Mouse (Mus musculus) hindbrain, embryonic 15.5 days (tissue): ENCODE data around the gene Fkbp5. TPM values are rescaled to one million over a fixed set of nuclear protein-coding genes. Genes with fewer than 3 reads are reported as not detected.
"Not testable (repeated sequence)": the region's sequence is repeated elsewhere in the genome, so short reads cannot be mapped to it uniquely, and the experiment has no call there.

Experiments used
- ATAC-seq: fragments of 200-750 bp; cut with Nextera tagmentation; 2 replicates; pipeline ENCODE4 v1.8.0; 2017; ENCODE audit warnings: low read depth, moderate number of reproducible peaks, moderate TSS enrichment; ENCODE audit not compliant: low FRiP score
- H3K27ac ChIP-seq: fragments of 300-500 bp; sonication (generic); replicated peaks from 2 replicates; pipeline ENCODE4 v1.5.1; 2015; ENCODE audit warnings: mild to moderate bottlenecking, inconsistent platforms
- H3K27me3 ChIP-seq: fragments of 300-500 bp; sonication (generic); 2 replicates; pipeline ENCODE4 v1.6.1; 2015; ENCODE audit warnings: control low read depth, inconsistent platforms
- H3K36me3 ChIP-seq: fragments of 300-500 bp; sonication (generic); 2 replicates; pipeline ENCODE4 v1.6.1; 2015; ENCODE audit warnings: control low read depth, inconsistent platforms
- H3K4me1 ChIP-seq: fragments of 300-500 bp; sonication (generic); replicated peaks from 2 replicates; pipeline ENCODE4 v1.6.1; 2015; ENCODE audit warnings: control low read depth, inconsistent platforms
- H3K4me2 ChIP-seq: fragments of 300-500 bp; sonication (generic); 2 replicates; pipeline ENCODE4 v1.6.1; 2015; ENCODE audit warnings: moderate library complexity, mild to moderate bottlenecking, inconsistent platforms
- H3K4me3 ChIP-seq: fragments of 300-500 bp; sonication (generic); 2 replicates; pipeline ENCODE4 v1.5.1; 2015; ENCODE audit warnings: mild to moderate bottlenecking, inconsistent platforms
- H3K9ac ChIP-seq: fragments of 300-500 bp; sonication (generic); 2 replicates; pipeline ENCODE4 v1.6.1; 2015; ENCODE audit warnings: inconsistent platforms
- H3K9me3 ChIP-seq: fragments of 300-500 bp; sonication (generic); 2 replicates; pipeline ENCODE4 v1.6.1; 2016; ENCODE audit warnings: control low read depth, inconsistent platforms
- WGBS: fragments of 180-500 bp; shearing (Covaris S2); methylation state at CpG from one replicate; pipeline ENCODE4 v1.1.7; 2015; 5-methylcytosine and 5-hydroxymethylcytosine counted together
- polyA plus RNA-seq: library from polyadenylated mRNA; unstranded; fragments of >200 nt; fragmentation: Nextera tagmentation; extraction: Ambion mirVana; gene quantifications from 2 replicates; pipeline ENCODE4 v1.2.1, GENCODE M21; 2015

The Fkbp5 gene
- polyA plus RNA-seq, 1 experiment from 2014 or later = 31.5 TPM

- H3K4me1 ChIP-seq = no peaks in the 10 kb centered on the region
- no peak overlapping the region for H3K4me2 ChIP-seq
- no peaks in the 10 kb centered on the region for H3K36me3 ChIP-seq
- H3K27me3 ChIP-seq = peaks cover 30% of the 10 kb centered on the region
- H3K27ac ChIP-seq = no peak overlapping the region
- H3K4me3 ChIP-seq = no peak overlapping the region
- no peak overlapping the region for H3K9ac ChIP-seq
- WGBS = 12% methylated on average over 10 of the region's 10 CpGs
- no peak for ATAC-seq
- H3K9me3 ChIP-seq = no peaks in the 10 kb centered on the region
Measured at GRCm38 (mm10) chr17:28373821-28374220, 143.5 kb downstream of the Fkbp5 start.

- Histone ChIP-seq H3K4me2 (no peak overlapping the region), H3K4me3 (no peak overlapping the region), H3K4me1 (no peaks in the 10 kb centered on the region), H3K27ac (no peak overlapping the region), H3K36me3 (no peaks in the 10 kb centered on the region), H3K9me3 (no peaks in the 10 kb centered on the region), H3K27me3 (peaks cover 28% of the 10 kb centered on the region), H3K9ac (no peak overlapping the region)
- no peak for ATAC-seq
- WGBS = 48% methylated on average over 1 of the region's 1 CpGs
Measured at GRCm38 (mm10) chr17:28371941-28372340, 145.4 kb downstream of the Fkbp5 start.

- Histone ChIP-seq H3K4me1 (no peaks in the 10 kb centered on the region), H3K27me3 (peaks cover 25% of the 10 kb centered on the region), H3K4me2 (no peak overlapping the region), H3K36me3 (no peaks in the 10 kb centered on the region), H3K9me3 (no peaks in the 10 kb centered on the region), H3K9ac (no peak overlapping the region), H3K27ac (no peak overlapping the region), H3K4me3 (no peak overlapping the region)
- WGBS = 68% methylated on average over 2 of the region's 2 CpGs
- ATAC-seq = no peak
Measured at GRCm38 (mm10) chr17:28371286-28371685, 146.0 kb downstream of the Fkbp5 start.

GRCm38 (mm10) chr17:28369056-28369455 is 148.3 kb downstream of the Fkbp5 start:
- H3K27ac ChIP-seq = no peak overlapping the region
- no peak for ATAC-seq
- H3K9ac ChIP-seq = no peak overlapping the region
- H3K4me3 ChIP-seq = no peak overlapping the region
- 76% methylated on average over 5 of the region's 5 CpGs for WGBS
- H3K36me3 ChIP-seq = no peaks in the 10 kb centered on the region
- H3K27me3 ChIP-seq = peaks cover 29% of the 10 kb centered on the region
- H3K4me1 ChIP-seq = peaks cover 6% of the 10 kb centered on the region
- H3K9me3 ChIP-seq = no peaks in the 10 kb centered on the region
- H3K4me2 ChIP-seq = no peak overlapping the region

- ATAC-seq = no peak
- no peaks in the 10 kb centered on the region for H3K9me3 ChIP-seq
- H3K27ac ChIP-seq = no peak overlapping the region
- H3K27me3 ChIP-seq = peaks cover 29% of the 10 kb centered on the region
- 4% methylated on average over 13 of the region's 13 CpGs for WGBS
- peaks cover 11% of the 10 kb centered on the region for H3K4me1 ChIP-seq
- H3K4me2 ChIP-seq = no peak overlapping the region
- no peak overlapping the region for H3K9ac ChIP-seq
- no peaks in the 10 kb centered on the region for H3K36me3 ChIP-seq
- no peak overlapping the region for H3K4me3 ChIP-seq
Measured at GRCm38 (mm10) chr17:28368449-28368848, 148.9 kb downstream of the Fkbp5 start.

GRCm38 (mm10) chr17:28365122-28365521 is 152.2 kb downstream of the Fkbp5 start, which contains the start of gene Tulp1:
TSS of gene Tulp1 (minus strand) at chr17:28365222.
- H3K9ac ChIP-seq = no peak within 1 kb of the TSS
- H3K27ac ChIP-seq = no peak within 1 kb of the TSS
- ATAC-seq = no peak
- H3K4me3 ChIP-seq = peak within 1 kb of the TSS; percentile 5; the same call in 1 of the 2 replicates
- peaks cover 56% of the 10 kb centered on the region for H3K27me3 ChIP-seq
- H3K36me3 ChIP-seq = no peaks in the 10 kb centered on the region
- peak within 1 kb of the TSS; percentile 39 for H3K4me2 ChIP-seq
- H3K9me3 ChIP-seq = no peaks in the 10 kb centered on the region
- peaks cover 24% of the 10 kb centered on the region for H3K4me1 ChIP-seq
- WGBS = 33% methylated on average over 8 of the region's 8 CpGs

- WGBS = 10% methylated on average over 6 of the region's 6 CpGs
- no peaks in the 10 kb centered on the region for H3K36me3 ChIP-seq
- H3K27ac ChIP-seq = no peak overlapping the region
- peaks cover 68% of the 10 kb centered on the region for H3K27me3 ChIP-seq
- H3K4me1 ChIP-seq = peaks cover 24% of the 10 kb centered on the region
- no peak for ATAC-seq
- H3K4me3 ChIP-seq = no peak overlapping the region
- no peak overlapping the region for H3K4me2 ChIP-seq
- no peaks in the 10 kb centered on the region for H3K9me3 ChIP-seq
- no peak overlapping the region for H3K9ac ChIP-seq
Measured at GRCm38 (mm10) chr17:28363507-28363906, 153.8 kb downstream of the Fkbp5 start.

GRCm38 (mm10) chr17:28362653-28363292 is 154.6 kb downstream of the Fkbp5 start:
- no peak for ATAC-seq
- Histone ChIP-seq H3K4me1 (peaks cover 24% of the 10 kb centered on the region), H3K4me2 (peak overlapping the region; percentile 59), H3K4me3 (peak overlapping the region; percentile 30), H3K9ac (0 out of 2 replicates have a peak overlapping the region, but pooled peaks have one; percentile 25), H3K27me3 (peaks cover 72% of the 10 kb centered on the region), H3K9me3 (no peaks in the 10 kb centered on the region), H3K36me3 (no peaks in the 10 kb centered on the region), H3K27ac (no peak overlapping the region)
- 1% methylated on average over 25 of the region's 25 CpGs for WGBS

GRCm38 (mm10) chr17:28361921-28362652 is 155.2 kb downstream of the Fkbp5 start:
- H3K9me3 ChIP-seq = no peaks in the 10 kb centered on the region
- WGBS = 33% methylated on average over 11 of the region's 11 CpGs
- H3K27me3 ChIP-seq = peaks cover 72% of the 10 kb centered on the region

GRCm38 (mm10) chr17:28360531-28361277 is 156.6 kb downstream of the Fkbp5 start:
- Histone ChIP-seq H3K9me3 (no peaks in the 10 kb centered on the region), H3K9ac (no peak overlapping the region), H3K4me3 (no peak overlapping the region), H3K36me3 (no peaks in the 10 kb centered on the region), H3K4me2 (no peak overlapping the region), H3K4me1 (peaks cover 24% of the 10 kb centered on the region), H3K27ac (no peak overlapping the region), H3K27me3 (peaks cover 67% of the 10 kb centered on the region)
- WGBS = 84% methylated on average over 9 of the region's 9 CpGs
- no peak for ATAC-seq

More at GRCm38 (mm10) chr17:28361921-28362652, 155.2 kb downstream of the Fkbp5 start:
- H3K4me2 ChIP-seq = peak overlapping the region; percentile 59
- 0 out of 2 replicates have a peak overlapping the region, but pooled peaks have one; percentile 25 for H3K9ac ChIP-seq
- H3K27ac ChIP-seq = no peak overlapping the region
- H3K4me1 ChIP-seq = peaks cover 24% of the 10 kb centered on the region
- no peak for ATAC-seq
- H3K4me3 ChIP-seq = peak overlapping the region; percentile 30
- H3K36me3 ChIP-seq = no peaks in the 10 kb centered on the region

GRCm38 (mm10) chr17:28358576-28359261 is 158.6 kb downstream of the Fkbp5 start:
- not testable (repeated sequence) for H3K9ac ChIP-seq, H3K36me3 ChIP-seq, H3K9me3 ChIP-seq, ATAC-seq, H3K4me2 ChIP-seq, H3K27ac ChIP-seq, H3K4me3 ChIP-seq
- H3K27me3 ChIP-seq = peaks cover 49% of the 10 kb centered on the region
- peaks cover 14% of the 10 kb centered on the region for H3K4me1 ChIP-seq
- 11% methylated on average over 24 of the region's 24 CpGs for WGBS
